Mouse (Mus musculus) heart, postnatal 25 days (tissue): ENCODE measurements at regions not wholly inside any gene's neighbourhood (a gene's known extent, or its start where the extent isn't known, plus 50 kb on each side); places are given as distances from the start of the nearest gene placed in this dataset.

Experiments used
- DNase-seq: peaks from one replicate; pipeline ENCODE4 v3.0.0; 2022; ENCODE audit warnings: low spot score
- intact Hi-C: fragments of 180-260 bp; cut with DNase I; formaldehyde crosslinking; loops from one replicate; pipeline ENCODE4 v1.15.1; 2025

DNA sequence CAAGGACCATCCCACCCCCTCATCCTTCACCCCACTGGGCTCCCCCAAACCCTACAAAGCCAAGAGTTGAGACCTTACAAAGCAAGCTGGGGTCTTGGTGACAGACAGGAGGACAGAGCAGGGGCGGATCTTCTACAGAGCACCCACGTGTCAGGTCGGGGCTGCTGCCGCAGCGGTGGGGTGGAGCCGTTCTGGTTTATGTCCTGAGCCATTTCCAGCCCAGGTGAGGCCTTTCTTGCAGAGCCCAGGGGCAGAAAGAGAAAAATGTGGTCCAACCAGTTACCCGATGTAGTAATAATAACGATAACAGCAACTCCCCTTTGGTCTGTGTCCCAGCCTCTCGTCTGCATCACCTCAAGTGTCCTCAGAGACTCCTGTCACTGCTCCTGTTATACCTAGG, 112.4 kb upstream of the Wnt4 start:
- no peak for DNase-seq
- intact Hi-C loops, result loop anchor here (1.0 to 10.0 kb wide), 3 partner anchors 122 to 230 kb away; no protein-coding TSS in a partner anchor

DNA sequence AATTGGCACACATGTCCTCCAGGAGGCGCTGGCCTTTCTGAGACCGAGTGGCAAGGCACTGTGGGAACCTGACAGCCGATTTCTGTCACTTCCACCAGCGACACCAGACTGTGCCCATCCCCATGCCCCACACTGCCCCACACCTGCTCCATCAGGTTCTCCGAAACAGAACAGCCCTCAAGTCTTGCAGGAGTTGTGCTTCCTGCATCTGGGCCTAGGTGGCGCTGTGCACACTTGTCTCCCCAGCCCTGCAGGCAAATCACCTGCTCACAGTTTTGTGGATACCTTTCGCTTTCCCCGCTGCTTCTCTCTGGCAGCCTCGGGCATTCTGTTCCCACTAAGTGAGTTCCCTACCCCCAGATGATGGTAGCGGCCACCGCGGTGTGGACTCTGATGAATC, 112.9 kb upstream of the Wnt4 start:
- peak; percentile 35 for DNase-seq
- intact Hi-C loops, result loop anchor here (1.0 to 10.0 kb wide), 3 partner anchors 122 to 230 kb away; no protein-coding TSS in a partner anchor

DNA sequence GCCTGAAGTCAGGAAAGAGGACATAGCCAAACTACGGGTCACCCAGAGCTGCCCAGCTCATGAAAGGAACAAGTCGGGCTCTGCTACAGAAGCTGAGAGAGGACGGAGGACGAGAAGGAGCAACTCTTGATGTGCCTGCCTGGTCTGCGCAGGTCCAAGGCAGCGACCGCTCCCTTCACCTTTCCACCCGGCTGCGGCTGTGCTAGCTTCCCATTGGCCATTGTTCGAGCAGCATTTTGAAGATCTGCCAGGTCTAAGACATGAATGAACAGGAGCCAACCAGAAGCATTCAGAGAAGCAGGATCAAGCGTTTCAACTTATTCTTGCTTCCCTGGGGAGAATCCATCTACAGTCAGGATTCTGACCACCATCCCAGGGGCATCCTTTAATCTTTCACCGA, 113.3 kb upstream of the Wnt4 start:
- DNase-seq, result no peak
- intact Hi-C loops, result loop anchor here (1.0 to 10.0 kb wide), 3 partner anchors 123 to 231 kb away; no protein-coding TSS in a partner anchor

DNA sequence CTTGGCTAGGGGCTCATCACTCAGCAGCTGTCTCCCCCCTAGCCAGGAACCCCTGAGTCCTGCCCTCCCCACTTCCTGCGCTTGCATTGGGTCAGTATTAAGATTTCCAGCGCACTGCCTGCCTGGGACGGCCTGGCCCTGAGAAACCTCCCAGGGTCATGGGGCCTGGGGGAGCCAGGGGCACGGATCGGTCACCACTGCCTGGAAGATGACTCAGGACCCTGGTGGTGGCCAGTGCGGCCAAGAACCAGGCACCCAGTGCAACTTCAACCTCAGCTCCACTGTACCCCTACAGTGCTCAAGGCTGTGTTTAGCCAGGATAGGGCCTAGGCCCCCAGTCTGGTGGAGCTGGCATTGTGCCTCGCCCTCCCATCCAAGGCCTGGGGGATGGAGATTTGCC, 111.9 kb upstream of the Zbtb40 start:
- no peak for DNase-seq
- intact Hi-C loops, result loop anchor here (10.0 kb wide), 1 partner anchor 234 kb away; no protein-coding TSS in a partner anchor

- no peak for DNase-seq
- intact Hi-C loops, result no loop called here
These were observed 109.6 kb upstream of the Zbtb40 start for GRCm38 (mm10) chr4:137158201-137158600.

DNA sequence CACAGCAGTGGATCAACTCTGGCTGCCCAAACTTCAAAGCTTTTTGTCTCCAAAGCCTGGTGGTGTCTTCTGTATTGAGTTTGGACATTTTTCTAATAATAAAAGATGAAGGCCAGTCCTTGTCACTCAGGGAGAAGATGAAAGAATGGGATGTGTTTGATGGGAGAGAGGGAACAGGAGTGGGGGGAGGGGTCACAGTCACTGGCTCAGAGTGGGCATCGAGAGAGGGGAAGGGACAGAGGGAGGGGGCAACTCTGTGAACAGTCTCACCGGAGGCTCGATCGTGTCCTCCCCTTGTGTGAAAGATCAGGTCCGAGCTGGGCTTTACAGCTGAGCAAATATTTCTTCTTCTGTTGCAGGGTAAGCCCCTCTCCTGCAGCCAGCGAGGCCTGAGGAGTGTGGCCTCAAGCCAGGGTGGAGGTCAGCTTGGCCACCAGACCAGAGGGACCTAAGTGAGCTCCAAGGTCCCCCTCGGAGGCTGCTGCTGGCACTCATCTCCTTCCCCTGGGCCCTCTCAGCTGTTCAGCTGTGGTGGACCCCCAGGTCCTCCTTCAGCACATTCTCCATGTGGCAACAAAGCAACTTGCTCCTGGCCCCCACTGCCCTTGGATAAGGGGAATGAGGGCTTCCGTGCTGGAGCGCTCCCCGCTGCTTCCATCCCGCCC, 108.0 kb upstream of the Zbtb40 start:
- DNase-seq, result no peak
- intact Hi-C loops, result no loop called here

- DNase-seq, result no peak
- intact Hi-C loops, result no loop called here
These were observed 100.2 kb upstream of the Zbtb40 start for GRCm38 (mm10) chr4:137148756-137149155.

GRCm38 (mm10) chr4:137147795-137148194, 99.2 kb upstream of the Zbtb40 start:
- DNase-seq, result no peak
- intact Hi-C loops, result no loop called here

DNA sequence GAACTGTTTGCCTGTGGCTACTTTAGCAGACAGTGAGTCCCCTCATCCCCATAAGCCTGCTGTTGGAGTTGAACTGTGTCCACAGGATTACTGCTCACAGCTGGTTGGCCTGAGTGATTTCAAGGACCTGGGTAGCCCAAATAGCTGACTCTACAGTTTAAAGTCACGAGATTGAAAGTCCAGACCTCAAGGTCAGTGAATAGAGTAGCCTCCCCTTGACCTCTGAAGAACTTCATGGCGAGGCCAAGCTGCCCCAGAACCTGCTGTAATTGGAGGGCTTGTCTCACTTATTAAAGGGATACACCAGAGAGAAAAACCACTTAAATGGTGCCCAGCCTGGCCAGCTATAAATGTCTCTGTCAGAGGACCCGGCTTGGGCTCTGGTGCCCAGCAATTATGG, 97.7 kb upstream of the Zbtb40 start:
- intact Hi-C loops, result no loop called here
- DNase-seq, result no peak

DNA sequence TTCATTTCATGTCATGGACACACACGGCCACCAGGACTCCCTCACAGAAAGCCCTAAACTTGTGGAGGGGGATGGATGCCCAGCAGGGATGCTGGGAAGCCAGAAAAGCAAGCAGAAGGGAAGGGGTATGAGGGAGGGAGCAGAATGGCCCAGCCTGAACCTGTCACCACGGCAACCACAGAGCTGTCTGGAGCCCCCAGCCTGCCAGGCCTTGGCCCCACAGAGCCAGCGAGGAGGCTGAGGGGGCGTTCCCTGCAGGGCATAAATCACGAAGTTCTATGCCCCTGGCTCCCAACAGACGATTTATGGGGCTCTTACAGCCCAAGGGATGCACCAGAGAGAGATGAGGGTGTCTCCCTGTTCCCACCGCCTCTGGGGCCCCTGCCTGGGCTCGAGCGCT, 93.7 kb upstream of the Zbtb40 start:
- no peak for DNase-seq
- intact Hi-C loops, result no loop called here

- intact Hi-C loops, result no loop called here
- DNase-seq, result no peak
These were observed 90.6 kb upstream of the Zbtb40 start for GRCm38 (mm10) chr4:137139051-137139705.

DNA sequence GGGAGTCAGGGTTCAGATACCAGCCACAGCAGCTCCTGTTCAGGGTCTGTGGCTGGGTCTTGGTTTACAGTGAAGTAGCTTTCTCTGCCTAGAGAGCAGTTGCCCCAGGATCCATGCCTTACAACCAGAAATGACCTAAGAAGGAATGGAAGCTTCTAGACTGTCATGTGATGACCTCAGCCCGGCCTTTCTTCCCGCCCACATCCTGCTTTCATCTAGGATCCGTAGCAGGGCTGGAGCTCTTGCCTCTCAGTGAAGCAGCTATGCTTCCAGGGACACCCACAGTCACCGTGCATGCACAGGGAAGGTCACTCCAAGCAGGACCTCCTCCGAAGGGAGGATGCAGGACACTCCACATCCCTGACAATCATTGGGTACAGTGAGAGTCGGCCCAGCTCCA, 89.5 kb upstream of the Zbtb40 start:
- intact Hi-C loops, result no loop called here
- no peak for DNase-seq

DNA sequence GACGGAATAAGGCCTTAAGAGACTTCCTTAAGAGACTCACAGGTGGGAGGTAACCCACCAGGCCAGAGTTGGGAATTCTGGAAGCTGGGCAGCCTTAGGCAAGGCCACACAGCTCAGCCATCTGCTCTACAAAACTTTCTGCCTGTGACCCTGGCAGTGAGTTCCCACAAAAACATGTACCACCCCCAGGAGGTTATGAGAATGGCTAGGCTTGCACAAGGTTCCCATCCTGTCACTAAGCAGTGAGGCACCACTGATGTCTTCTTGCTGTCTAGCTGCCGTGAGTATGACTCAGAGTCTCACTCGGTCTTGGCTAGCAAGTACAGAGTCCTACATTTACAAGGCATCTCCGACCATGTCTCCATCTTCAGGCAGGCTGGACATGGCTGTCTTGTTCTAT, 87.7 kb upstream of the Zbtb40 start:
- no peak for DNase-seq
- intact Hi-C loops, result no loop called here

- DNase-seq, result no peak
- intact Hi-C loops, result no loop called here
These were observed 87.2 kb upstream of the Zbtb40 start for GRCm38 (mm10) chr4:137135792-137136191.

GRCm38 (mm10) chr4:137134553-137134952, 86.0 kb upstream of the Zbtb40 start:
- no peak for DNase-seq
- intact Hi-C loops, result no loop called here

DNA sequence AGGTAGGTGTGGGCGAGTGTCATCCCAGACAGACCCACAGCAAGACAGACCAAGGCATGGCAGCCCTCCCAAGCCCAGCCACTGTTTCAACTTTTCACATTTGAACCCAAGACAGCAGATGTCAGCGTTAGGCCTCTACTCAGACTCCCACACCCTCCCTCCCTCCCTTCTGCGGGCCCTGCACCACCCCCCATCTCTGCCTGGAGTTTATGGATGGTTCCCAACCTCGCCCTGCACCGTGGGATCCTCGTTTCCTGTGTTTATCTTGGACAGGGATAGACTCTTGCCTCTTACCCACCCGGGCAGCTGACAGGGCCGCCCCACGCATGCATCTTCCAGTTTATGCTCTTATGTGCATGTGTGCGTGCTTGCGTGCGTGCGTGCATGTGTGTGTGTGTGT, 85.2 kb upstream of the Zbtb40 start:
- DNase-seq, result no peak
- intact Hi-C loops, result no loop called here

DNA sequence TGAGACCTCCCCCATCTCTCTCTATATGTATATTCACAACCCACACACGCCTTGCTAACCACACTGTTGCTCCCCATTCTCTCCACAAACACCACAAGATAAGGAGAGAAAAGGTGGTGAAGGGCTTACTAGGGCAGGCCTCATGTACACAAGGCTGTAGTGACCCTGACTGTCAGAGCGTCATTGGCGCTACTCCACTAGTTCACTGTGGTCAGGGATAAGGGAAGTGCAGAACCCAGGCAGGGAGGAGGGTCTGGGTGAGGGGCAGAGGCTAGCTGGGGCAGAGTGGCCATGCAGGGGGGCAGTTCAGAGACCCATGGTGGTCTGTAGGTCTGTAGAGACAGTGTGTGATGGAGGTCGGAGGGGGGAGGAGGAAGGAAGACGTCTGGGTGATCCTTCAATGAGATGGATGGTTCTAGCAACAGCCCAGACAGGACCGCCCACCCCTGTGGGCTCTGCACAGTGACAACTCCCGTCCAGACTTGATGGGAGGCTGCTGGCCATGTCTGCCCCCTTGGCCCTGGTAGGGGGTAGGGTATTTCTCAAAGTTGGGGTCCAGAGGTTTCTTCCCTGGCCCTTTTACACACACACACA, 82.1 kb upstream of the Zbtb40 start:
- intact Hi-C loops, result no loop called here
- DNase-seq, result no peak

DNA sequence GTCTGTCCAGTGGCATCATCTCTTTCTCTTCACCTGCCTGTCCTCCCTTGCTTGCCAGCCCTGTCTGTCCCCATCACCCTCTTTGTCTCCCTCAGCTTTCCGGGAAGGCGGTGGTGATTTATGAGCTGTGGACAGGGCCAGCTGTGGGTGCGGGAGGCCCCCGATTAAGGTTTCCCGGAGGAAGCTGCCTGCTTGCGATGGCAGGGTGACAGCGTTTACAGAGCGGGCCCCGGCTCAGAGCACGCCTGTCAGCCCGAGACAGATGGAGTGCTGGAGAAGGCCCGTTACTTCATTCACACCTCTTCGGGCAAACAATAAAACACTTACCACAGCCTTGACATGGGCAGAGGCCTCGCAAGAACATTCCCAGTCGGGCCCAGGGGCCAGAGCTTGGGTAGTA, 79.6 kb upstream of the Zbtb40 start:
- no peak for DNase-seq
- intact Hi-C loops, result no loop called here

GRCm38 (mm10) chr4:137121684-137122083, 73.1 kb upstream of the Zbtb40 start:
- DNase-seq, result no peak
- intact Hi-C loops, result no loop called here

DNA sequence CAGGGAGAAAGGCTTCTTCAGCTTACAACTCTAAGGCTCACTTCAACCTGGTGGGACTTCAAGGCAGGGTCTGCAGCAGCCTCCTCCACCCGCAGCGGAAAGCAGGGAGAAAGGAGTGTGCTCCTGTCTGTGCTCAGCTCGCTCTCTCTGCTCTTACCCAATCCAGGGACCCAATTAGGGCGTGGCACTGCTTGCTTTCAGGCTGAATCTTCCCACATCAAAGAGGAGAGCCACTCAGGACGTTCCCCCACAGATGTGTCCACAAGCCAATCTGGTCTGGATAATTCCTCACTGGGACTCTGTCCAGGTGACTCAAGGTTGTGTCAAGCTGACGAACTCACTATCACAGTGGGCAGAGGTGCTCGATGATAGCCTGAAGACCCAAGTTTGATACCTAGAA, 72.0 kb upstream of the Zbtb40 start:
- intact Hi-C loops, result no loop called here
- DNase-seq, result no peak

- DNase-seq, result no peak
- intact Hi-C loops, result no loop called here
These were observed 69.7 kb upstream of the Zbtb40 start for GRCm38 (mm10) chr4:137118332-137118715.
